Mouse (Mus musculus) erythroblast, embryonic 14.5 days (primary cell): Measurements from ENCODE around the gene Gm867. TPM values are rescaled to one million over a fixed set of nuclear protein-coding genes. Genes with fewer than 3 reads are reported as not detected.

ENCODE experiments used
- H3K27me3 ChIP-seq: 2 replicates; pipeline ENCODE4 v1.6.1; 2012; ENCODE audit warnings: inconsistent platforms; ENCODE audit not compliant: control insufficient read depth
- H3K36me3 ChIP-seq: 2 replicates; pipeline ENCODE4 v1.6.1; 2012; ENCODE audit warnings: mild to moderate bottlenecking, inconsistent platforms; ENCODE audit not compliant: control insufficient read depth
- H3K4me1 ChIP-seq: 2 replicates; pipeline ENCODE4 v1.6.1; 2012; ENCODE audit warnings: inconsistent platforms; ENCODE audit not compliant: control insufficient read depth
- H3K4me3 ChIP-seq: replicated peaks from 2 replicates; pipeline ENCODE3; 2012; ENCODE audit warnings: moderate library complexity, mild to moderate bottlenecking, inconsistent platforms
- H3K9me3 ChIP-seq: 2 replicates; pipeline ENCODE4 v1.6.1; 2012; ENCODE audit warnings: low read length, inconsistent platforms, mixed read lengths; ENCODE audit not compliant: control insufficient read depth
- GATA1 ChIP-seq: IDR thresholded peaks from 2 replicates; pipeline ENCODE4 v1.6.1; 2012; ENCODE audit warnings: low read length, inconsistent platforms, mixed read lengths
- TAL1 ChIP-seq: IDR thresholded peaks from 3 replicates; pipeline ENCODE4 v1.6.1; 2012; ENCODE audit warnings: low read length, inconsistent platforms, mixed read lengths
- polyA plus RNA-seq: library from polyadenylated mRNA; stranded (reverse); fragments of >175 nt; gene quantifications from 2 replicates; pipeline ENCODE4 v1.2.3, GENCODE M21; 2012

Gm867 gene
- 5.9 and 7.9 TPM in 2 replicates for polyA plus RNA-seq

DNA sequence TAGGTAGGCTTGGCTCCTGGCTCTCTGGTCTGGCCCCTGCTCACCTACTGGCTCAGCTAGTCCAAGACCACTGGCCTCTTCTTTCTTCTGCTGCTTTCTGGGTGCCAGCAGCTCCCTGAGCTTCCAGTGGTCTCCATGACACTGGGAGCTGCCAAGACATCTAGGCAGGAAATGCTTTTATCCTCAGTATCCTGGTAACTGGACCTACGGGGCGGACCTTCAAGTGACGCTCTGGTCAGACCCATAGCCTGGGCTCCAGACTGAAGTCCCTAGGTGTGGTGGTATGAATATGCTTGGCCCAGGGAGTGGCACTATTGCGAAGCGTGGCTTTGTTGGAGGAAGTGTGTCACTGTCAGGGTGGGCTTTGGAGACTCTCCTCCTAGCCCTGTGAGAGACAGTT, at the start of gene Gm867:
TSS of gene Gm867 (minus strand) at position 153 of the 400 bp plus-strand sequence.
- peaks cover 69% of the 10 kb centered on the region for H3K4me1 ChIP-seq
- H3K27me3 ChIP-seq: peaks cover 8% of the 10 kb centered on the region
- H3K9me3 ChIP-seq: no peaks in the 10 kb centered on the region
- no peak for TF ChIP-seq TAL1
- no peak for TF ChIP-seq GATA1
- H3K36me3 ChIP-seq: peaks cover 44% of the 10 kb centered on the region
- peak within 1 kb of the TSS; percentile 81 for H3K4me3 ChIP-seq

- TF ChIP-seq GATA1 (no peak), TAL1 (no peak)
- no peak overlapping the region for H3K4me3 ChIP-seq
Measured at GRCm38 (mm10) chr10:75979432-75979831, 39.0 kb upstream of the Gm867 start.

GRCm38 (mm10) chr10:75978835-75979157, 38.3 kb upstream of the Gm867 start:
- no peaks in the 10 kb centered on the region for H3K27me3 ChIP-seq
- H3K36me3 ChIP-seq: no peaks in the 10 kb centered on the region
- H3K4me3 ChIP-seq: no peak overlapping the region

More at GRCm38 (mm10) chr10:75979432-75979831, 39.0 kb upstream of the Gm867 start:
- peaks cover 4% of the 10 kb centered on the region; the same call in 1 of the 2 replicates for H3K9me3 ChIP-seq
- H3K27me3 ChIP-seq: no peaks in the 10 kb centered on the region
- H3K4me1 ChIP-seq: peaks cover 6% of the 10 kb centered on the region
- no peaks in the 10 kb centered on the region for H3K36me3 ChIP-seq

GRCm38 (mm10) chr10:75978119-75978834, 37.8 kb upstream of the Gm867 start:
- TF ChIP-seq GATA1: no peak
- no peak for TF ChIP-seq TAL1
- H3K4me3 ChIP-seq: no peak overlapping the region
- no peaks in the 10 kb centered on the region for H3K36me3 ChIP-seq
- H3K9me3 ChIP-seq: peaks cover 2% of the 10 kb centered on the region; the same call in 1 of the 2 replicates
- H3K4me1 ChIP-seq: peaks cover 3% of the 10 kb centered on the region
- no peaks in the 10 kb centered on the region for H3K27me3 ChIP-seq

More at GRCm38 (mm10) chr10:75978835-75979157, 38.3 kb upstream of the Gm867 start:
- peaks cover 4% of the 10 kb centered on the region; the same call in 1 of the 2 replicates for H3K9me3 ChIP-seq
- TF ChIP-seq GATA1: no peak
- no peak for TF ChIP-seq TAL1
- peaks cover 6% of the 10 kb centered on the region for H3K4me1 ChIP-seq

GRCm38 (mm10) chr10:75975216-75975615, 34.7 kb upstream of the Gm867 start:
- Histone ChIP-seq H3K36me3 (no peaks in the 10 kb centered on the region), H3K4me1 (no peaks in the 10 kb centered on the region), H3K9me3 (peaks cover 7% of the 10 kb centered on the region), H3K27me3 (no peaks in the 10 kb centered on the region), H3K4me3 (no peak overlapping the region)
- TF ChIP-seq TAL1 (no peak), GATA1 (no peak)

- no peak for TF ChIP-seq GATA1
- H3K36me3 ChIP-seq: no peaks in the 10 kb centered on the region
- no peak overlapping the region for H3K4me3 ChIP-seq
- peaks cover 7% of the 10 kb centered on the region for H3K9me3 ChIP-seq
- H3K27me3 ChIP-seq: no peaks in the 10 kb centered on the region
- no peaks in the 10 kb centered on the region for H3K4me1 ChIP-seq
Measured at GRCm38 (mm10) chr10:75973846-75974245, 33.4 kb upstream of the Gm867 start.

DNA sequence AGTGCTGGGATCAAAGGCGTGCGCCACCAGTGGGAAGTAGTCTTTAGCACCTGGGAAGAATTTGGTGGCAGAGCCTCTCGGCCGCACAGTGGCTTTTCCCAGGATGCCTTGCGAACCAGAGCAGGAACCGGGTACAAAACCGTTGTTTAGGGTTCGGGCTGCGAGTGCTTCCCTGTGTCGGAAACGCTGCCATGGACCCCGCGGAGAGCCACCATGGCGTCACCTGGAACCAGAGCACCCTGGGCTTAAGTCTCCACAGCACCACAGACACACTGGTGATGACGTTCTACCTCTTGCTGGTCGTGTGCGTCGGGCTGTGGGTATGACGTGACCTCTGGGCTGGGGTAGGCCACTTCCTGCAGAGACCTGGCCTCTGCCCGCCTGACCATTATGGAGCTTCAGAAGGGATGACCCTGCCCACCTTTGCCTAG, 13.9 kb upstream of the Gm867 start, which contains the start of gene Gm5134:
TSS of gene Gm5134 (plus strand) at position 134 of the 431 bp plus-strand sequence.
- peaks cover 41% of the 10 kb centered on the region for H3K27me3 ChIP-seq
- H3K9me3 ChIP-seq: no peaks in the 10 kb centered on the region
- TF ChIP-seq GATA1 (no peak), TAL1 (no peak)
- peaks cover 22% of the 10 kb centered on the region for H3K4me1 ChIP-seq
- H3K4me3 ChIP-seq: peak within 1 kb of the TSS; percentile 58
- no peaks in the 10 kb centered on the region for H3K36me3 ChIP-seq

DNA sequence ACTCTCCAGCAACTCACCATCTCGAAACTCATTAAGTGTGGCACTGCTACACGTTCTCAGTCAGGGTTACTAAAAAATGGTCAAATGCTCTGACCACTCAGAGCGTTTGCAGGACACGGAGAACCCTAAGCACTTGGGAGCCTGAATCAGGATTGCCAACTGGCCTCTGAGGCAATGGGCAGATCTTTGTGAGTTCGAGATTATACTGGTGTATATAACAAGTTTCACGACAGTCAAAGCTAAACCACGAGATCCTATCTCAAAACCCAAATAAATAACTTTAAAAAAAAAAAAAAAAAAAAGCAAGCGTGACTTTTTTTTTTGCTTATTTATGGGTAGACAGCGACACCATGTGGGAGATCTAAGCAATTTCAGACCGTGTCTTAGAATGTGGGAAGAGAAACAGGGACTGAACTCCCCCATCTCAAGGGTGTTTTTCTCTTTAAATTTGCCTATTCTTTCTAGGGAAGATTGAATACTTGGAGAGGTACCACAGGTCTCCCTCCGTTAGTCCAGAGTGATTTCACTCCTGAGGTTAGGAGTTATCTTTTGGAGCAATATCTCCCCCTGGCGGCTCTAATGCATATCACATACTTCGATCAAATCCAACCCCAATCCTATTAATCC, 11.1 kb upstream of the Gm867 start:
- H3K9me3 ChIP-seq: no peaks in the 10 kb centered on the region
- peaks cover 22% of the 10 kb centered on the region for H3K4me1 ChIP-seq
- H3K36me3 ChIP-seq: no peaks in the 10 kb centered on the region
- H3K4me3 ChIP-seq: peak overlapping the region; percentile 26
- H3K27me3 ChIP-seq: peaks cover 63% of the 10 kb centered on the region
- no peak; the same call in 1 of the 2 replicates for TF ChIP-seq GATA1

- peaks cover 65% of the 10 kb centered on the region for H3K27me3 ChIP-seq
- H3K9me3 ChIP-seq: no peaks in the 10 kb centered on the region
- H3K4me3 ChIP-seq: peak overlapping the region; percentile 50
- TF ChIP-seq GATA1: no peak
- no peak for TF ChIP-seq TAL1
- peaks cover 22% of the 10 kb centered on the region for H3K4me1 ChIP-seq
- no peaks in the 10 kb centered on the region for H3K36me3 ChIP-seq
Measured at GRCm38 (mm10) chr10:75950791-75951210, 10.3 kb upstream of the Gm867 start.
